Mouse (Mus musculus): ENCODE data around the gene Phlda1. TPM values are rescaled to one million over a fixed set of nuclear protein-coding genes. Genes with fewer than 3 reads are reported as not detected.

The Phlda1 gene
- total RNA-seq (2023; ENCODE audit: inconsistent age): 5.9 to 12.2 TPM (median 10.0 TPM) in 4 replicates

DNA sequence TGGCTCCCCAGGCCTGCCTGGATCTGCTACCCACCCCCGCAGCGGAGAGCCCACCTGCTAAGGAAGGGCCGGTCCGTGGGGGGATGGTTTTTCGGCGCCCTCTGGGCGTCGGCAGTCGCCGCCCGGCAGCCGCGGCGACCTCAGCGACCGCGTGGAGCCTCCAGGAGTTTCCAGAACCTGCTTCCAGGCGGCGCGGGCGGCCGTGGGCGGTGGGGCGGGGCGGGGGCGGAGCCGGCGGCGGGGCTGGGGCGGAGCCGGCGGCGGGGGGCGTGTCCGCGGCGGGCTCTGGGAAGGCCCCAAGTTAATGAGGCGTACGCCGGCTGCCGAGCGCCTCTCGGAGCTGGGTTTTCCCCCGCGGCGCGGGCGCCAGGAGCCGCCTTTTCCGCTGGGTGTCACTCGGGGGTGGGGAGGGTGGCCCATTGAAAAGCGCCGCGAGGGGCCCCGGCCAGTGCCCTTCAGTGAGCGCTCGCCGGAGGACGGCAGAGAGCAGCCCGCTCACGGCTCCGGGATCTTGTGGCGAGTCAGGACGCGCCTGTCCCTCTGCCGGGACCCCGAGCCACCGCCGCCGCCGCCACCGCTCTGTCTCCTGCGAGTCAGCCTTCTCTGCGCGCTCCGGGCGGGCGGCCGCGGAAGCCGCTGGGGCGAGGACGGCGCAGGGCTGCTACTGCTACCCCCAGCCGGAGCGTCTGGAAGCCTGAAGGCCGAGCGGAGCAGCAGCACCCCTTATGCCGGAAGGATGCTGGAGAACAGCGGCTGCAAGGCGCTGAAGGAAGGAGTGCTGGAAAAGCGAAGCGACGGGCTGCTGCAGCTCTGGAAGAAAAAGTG lies at the start of gene Phlda1:
Gene Phlda1, plus strand, starts transcription at position 186 of the 825 bp plus-strand sequence.

DNA sequence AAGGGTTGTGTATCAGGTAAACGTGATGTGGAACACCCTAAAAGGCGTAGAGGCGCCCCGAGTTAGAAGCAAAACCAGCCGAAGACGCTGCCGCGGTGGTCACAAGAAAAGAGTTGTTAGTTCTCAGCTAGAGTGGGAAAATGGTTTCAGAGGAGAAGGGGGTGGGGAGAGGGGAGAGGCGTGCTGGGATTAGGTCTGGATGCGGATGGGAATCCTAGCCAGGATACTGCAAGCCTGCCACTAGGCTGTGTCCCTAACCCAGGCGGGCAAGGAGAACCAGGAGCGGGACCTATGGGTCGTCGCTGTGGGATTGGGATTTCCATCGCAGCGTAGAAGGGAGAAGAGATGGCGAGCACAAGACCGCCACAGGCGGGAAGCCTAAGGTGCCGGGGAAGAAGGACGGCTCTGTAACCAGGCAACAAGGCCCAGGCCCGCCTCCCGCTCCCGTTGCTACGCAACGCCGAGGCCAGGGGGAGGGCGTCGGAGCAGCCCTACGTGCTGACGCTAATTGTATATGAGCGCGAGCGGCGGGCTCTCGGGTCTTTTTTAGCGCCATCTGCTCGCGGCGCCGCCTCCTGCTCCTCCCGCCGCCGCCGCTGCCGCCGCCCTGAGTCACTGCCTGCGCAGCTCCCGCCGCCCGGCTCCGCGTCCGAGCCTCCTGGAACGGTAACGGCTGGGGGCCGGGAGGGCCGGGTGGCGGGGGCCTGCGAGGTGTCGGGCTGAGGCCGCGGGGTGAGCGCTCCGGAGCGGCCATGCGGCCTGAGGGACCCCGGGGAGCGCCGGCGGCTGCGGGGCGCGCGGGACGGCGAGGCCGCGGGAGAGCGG lies 33.2 kb upstream of the Phlda1 start, which contains the start of gene Nap1l1:
Gene Nap1l1, plus strand, starts transcription at position 538 of the 825 bp plus-strand sequence.

Other genes with a start within 250 kb of the Phlda1 start
- 0.80 to 2.5 TPM (median 1.9 TPM) in 4 replicates for gene Bbs10, start 207.6 kb upstream of the Phlda1 start, total RNA-seq (2023; ENCODE audit: inconsistent age)
- gene Nap1l1, start 33.1 kb upstream of the Phlda1 start, total RNA-seq (2023; ENCODE audit: inconsistent age): 362 to 372 TPM (median 369 TPM) in 4 replicates

All from B cell, adult (primary cell).